Mouse (Mus musculus): Measurements from ENCODE around the gene Mdfic. TPM values are rescaled to one million over a fixed set of nuclear protein-coding genes. Genes with fewer than 3 reads are reported as not detected.
"Not testable (repeated sequence)": the region's sequence is repeated elsewhere in the genome, so short reads cannot be mapped to it uniquely, and the experiment has no call there.

The Mdfic gene
- polyA plus RNA-seq, 1 experiment from 2014 or later = 7.0 TPM

DNA sequence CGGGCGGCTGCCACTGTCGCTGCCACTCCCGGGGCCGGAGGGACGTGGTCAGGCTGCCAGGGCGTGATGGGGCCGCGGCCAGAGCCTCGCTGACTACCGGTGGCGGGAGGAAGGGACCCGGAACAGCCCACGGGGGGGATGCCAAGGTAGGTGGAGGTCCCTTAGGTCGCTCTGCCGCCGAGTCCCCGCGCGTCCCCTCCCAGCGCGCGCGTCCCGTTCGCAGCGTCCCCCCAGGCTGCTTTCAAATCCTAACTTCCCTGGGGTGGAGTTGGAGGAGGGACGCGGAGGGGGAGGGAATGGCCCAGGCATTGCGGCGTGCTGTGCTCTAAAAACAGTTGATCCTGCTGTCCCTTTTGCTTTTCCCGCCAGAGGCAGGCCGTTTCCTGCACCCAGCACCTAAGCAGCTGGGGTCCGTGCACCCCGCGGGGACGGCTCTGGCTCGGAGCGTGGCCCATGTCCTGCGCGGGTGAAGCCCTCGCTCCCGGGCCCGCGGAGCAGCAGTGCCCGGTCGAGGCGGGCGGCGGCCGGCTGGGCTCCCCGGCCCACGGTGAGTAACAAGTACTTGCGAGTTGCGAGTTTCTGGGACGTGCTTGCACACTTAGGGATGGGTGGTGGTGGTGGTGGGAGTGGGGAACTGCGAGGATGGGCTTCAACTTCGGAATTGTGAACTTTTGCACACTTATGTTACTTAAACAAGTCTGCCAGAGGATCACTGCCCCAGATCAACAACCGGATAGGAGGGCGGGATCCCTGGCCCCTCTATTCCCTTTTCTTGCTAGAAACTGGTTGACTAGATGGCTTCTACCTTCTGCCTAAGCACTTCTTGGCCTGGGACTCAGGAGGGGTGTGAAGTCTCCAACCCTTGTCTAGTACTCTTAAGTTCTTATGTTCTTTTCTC lies 606 bp downstream of the Mdfic start:
- Histone ChIP-seq H3K27me3 (ENCODE audit: control insufficient read depth, insufficient read depth, low read length) (no peaks in the 10 kb centered on the region), H3K36me3 (ENCODE audit: control insufficient read depth, insufficient read depth, low read length) (no peaks in the 10 kb centered on the region), H3K9me3 (replicated peaks; ENCODE audit: control insufficient read depth, low read length) (no peaks in the 10 kb centered on the region), H3K9ac (ENCODE audit: low read length) (peak overlapping the region; percentile 95), H3K4me2 (ENCODE audit: low read depth, low read length) (peak overlapping the region; percentile 74), H3K27ac (ENCODE audit: low read length) (peak overlapping the region; percentile 92), H3K4me1 (ENCODE audit: control insufficient read depth, insufficient read depth, low read length) (peaks cover 11% of the 10 kb centered on the region), H3K4me3 (replicated peaks; ENCODE audit: low read length) (peak overlapping the region; percentile 74)
- peak; percentile 72 for ATAC-seq (ENCODE audit: insufficient read depth, low FRiP score)
- under 1% methylated on average over 57 of the region's 60 CpGs for WGBS

DNA sequence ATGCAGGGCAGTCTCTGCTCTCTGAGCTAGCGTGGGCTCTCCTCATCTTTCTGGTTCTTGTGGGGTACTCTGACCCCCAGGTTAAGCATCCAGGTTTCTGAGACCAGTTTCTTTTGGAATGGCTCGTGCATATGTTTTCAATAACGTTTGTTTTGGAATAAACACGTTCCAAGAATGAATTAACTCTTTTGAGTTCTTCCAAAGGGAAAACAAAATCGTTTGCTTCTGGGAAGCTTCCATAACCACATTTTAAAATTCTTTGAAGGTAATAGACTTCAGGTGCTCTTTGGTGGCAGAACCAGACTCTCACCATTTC lies 1.2 kb downstream of the Mdfic start:
- no peak for ATAC-seq (ENCODE audit: insufficient read depth, low FRiP score)
- Histone ChIP-seq H3K36me3 (ENCODE audit: control insufficient read depth, insufficient read depth, low read length) (no peaks in the 10 kb centered on the region), H3K4me3 (replicated peaks; ENCODE audit: low read length) (peak overlapping the region; percentile 74), H3K4me2 (ENCODE audit: low read depth, low read length) (peak overlapping the region; percentile 74), H3K9ac (ENCODE audit: low read length) (peak overlapping the region; percentile 95), H3K9me3 (replicated peaks; ENCODE audit: control insufficient read depth, low read length) (no peaks in the 10 kb centered on the region), H3K4me1 (ENCODE audit: control insufficient read depth, insufficient read depth, low read length) (peaks cover 11% of the 10 kb centered on the region), H3K27ac (ENCODE audit: low read length) (peak overlapping the region; percentile 92), H3K27me3 (ENCODE audit: control insufficient read depth, insufficient read depth, low read length) (no peaks in the 10 kb centered on the region)
- WGBS = 19% methylated on average over 5 of the region's 5 CpGs

DNA sequence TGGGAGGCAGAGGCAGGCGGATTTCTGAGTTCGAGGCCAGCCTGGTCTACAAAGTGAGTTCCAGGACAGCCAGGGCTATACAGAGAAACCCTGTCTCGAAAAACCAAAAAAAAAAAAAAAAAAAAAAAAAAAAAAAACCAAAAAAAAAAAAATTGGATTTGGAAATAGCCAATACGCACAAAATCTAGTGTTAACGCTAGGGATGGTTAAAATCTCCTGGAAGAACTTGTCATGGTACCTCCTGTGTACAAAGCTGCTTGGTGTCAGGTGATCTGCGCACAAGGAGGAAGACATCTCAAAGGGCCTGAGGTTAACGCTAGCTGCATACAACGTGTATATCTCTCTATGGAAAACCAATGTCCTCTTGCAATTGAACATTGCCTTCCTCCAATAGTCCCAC lies 2.2 kb downstream of the Mdfic start:
- H3K9ac ChIP-seq (ENCODE audit: low read length); ATAC-seq (ENCODE audit: insufficient read depth, low FRiP score); H3K27ac ChIP-seq (ENCODE audit: low read length); H3K27me3 ChIP-seq (ENCODE audit: control insufficient read depth, insufficient read depth, low read length); H3K9me3 ChIP-seq (replicated peaks; ENCODE audit: control insufficient read depth, low read length); H3K36me3 ChIP-seq (ENCODE audit: control insufficient read depth, insufficient read depth, low read length): not testable (repeated sequence)
- Histone ChIP-seq H3K4me2 (ENCODE audit: low read depth, low read length) (peak overlapping the region; percentile 74; the same call in 1 of the 2 replicates), H3K4me1 (ENCODE audit: control insufficient read depth, insufficient read depth, low read length) (peaks cover 14% of the 10 kb centered on the region), H3K4me3 (replicated peaks; ENCODE audit: low read length) (peak overlapping the region; percentile 74; the same call in 1 of the 2 replicates)
- 91% methylated on average over 7 of the region's 8 CpGs for WGBS

DNA sequence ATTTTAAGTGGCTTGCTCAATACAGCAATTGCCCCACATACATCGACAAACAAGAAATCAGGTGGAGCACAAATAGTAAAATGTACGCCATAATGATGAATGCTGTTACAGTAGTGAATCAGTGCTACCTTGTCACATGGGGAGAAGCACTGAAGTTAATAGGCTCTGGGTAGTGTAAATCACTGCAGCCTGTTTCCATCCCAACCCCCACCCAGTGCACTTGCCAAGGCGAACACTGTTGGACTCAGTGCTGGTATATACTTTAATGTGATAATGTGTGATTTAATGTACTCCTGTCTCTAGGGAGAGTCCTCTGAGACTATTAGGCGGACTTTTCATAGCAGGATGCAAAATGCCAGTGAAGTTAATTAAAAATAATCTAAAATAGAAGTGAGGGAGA lies 3.8 kb downstream of the Mdfic start:
- no peak overlapping the region for H3K4me3 ChIP-seq (replicated peaks; ENCODE audit: low read length)
- H3K4me2 ChIP-seq (ENCODE audit: low read depth, low read length) = no peak overlapping the region
- WGBS = 66% methylated on average over 4 of the region's 4 CpGs
- H3K4me1 ChIP-seq (ENCODE audit: control insufficient read depth, insufficient read depth, low read length) = peaks cover 18% of the 10 kb centered on the region
- ATAC-seq (ENCODE audit: insufficient read depth, low FRiP score) = no peak
- no peaks in the 10 kb centered on the region for H3K27me3 ChIP-seq (ENCODE audit: control insufficient read depth, insufficient read depth, low read length)
- no peak overlapping the region for H3K9ac ChIP-seq (ENCODE audit: low read length)
- H3K9me3 ChIP-seq (replicated peaks; ENCODE audit: control insufficient read depth, low read length) = no peaks in the 10 kb centered on the region
- H3K27ac ChIP-seq (ENCODE audit: low read length) = no peak overlapping the region
- H3K36me3 ChIP-seq (ENCODE audit: control insufficient read depth, insufficient read depth, low read length) = no peaks in the 10 kb centered on the region

DNA sequence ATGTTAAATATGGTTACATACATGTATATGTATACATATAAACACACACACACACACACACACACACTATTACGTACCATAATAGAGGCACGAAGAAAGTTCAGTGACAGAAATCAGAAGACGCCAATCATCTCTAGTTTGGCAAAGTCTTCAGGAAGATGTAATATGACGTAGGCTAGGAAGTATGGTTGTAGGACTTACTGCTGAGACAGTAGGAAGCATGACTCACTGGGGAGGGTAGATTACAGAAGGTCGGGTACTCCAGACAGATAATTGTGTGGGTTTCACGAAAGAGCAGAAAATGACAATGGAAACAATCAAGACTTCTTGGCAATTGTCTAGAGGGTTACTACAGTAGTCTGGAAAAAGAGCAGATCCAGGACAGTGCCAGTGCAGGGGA lies 6.0 kb downstream of the Mdfic start:
- Histone ChIP-seq H3K4me2 (ENCODE audit: low read depth, low read length) (no peak overlapping the region), H3K27ac (ENCODE audit: low read length) (no peak overlapping the region), H3K27me3 (ENCODE audit: control insufficient read depth, insufficient read depth, low read length) (no peaks in the 10 kb centered on the region), H3K4me1 (ENCODE audit: control insufficient read depth, insufficient read depth, low read length) (peaks cover 23% of the 10 kb centered on the region), H3K36me3 (ENCODE audit: control insufficient read depth, insufficient read depth, low read length) (no peaks in the 10 kb centered on the region), H3K9ac (ENCODE audit: low read length) (no peak overlapping the region), H3K4me3 (replicated peaks; ENCODE audit: low read length) (no peak overlapping the region), H3K9me3 (replicated peaks; ENCODE audit: control insufficient read depth, low read length) (no peaks in the 10 kb centered on the region)
- no peak for ATAC-seq (ENCODE audit: insufficient read depth, low FRiP score)
- 84% methylated on average over 6 of the region's 6 CpGs for WGBS

DNA sequence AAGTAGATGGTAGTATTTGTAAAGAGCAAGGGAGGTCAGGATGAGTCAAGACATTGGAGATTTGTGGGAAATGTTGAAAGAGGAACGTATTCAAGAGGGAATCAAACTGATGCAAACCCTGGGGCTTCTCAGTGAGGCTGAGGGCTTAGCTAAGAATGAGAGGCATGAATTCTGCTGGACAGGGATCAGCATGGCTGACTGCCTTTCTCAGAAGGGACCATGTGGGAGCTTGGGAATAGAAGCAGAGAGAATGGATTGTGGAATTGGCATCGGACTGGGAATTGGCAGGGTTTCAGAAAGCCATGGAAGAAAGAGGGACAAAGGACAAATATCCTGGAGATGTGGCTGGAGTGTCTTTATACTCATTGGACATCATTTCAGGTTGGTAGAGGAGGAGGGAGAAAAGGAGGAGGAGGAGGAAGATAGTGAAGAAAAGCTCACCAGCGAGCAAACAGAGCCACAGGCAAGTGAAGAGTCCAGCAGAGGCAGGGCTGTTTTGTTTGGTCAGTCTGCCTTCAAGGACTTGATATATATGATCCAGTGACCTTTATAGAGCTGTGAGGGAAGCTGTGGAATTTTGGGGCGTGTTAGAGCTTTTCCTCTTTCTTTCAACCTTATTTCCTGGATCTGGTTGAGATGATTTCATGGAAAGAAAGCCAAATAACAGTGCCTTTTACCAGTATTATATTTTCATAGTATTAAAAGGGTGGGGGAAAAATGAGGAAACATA lies 7.4 kb downstream of the Mdfic start:
- no peak overlapping the region for H3K4me3 ChIP-seq (replicated peaks; ENCODE audit: low read length)
- no peak overlapping the region for H3K9ac ChIP-seq (ENCODE audit: low read length)
- H3K4me2 ChIP-seq (ENCODE audit: low read depth, low read length) = no peak overlapping the region
- no peaks in the 10 kb centered on the region for H3K36me3 ChIP-seq (ENCODE audit: control insufficient read depth, insufficient read depth, low read length)
- peak overlapping the region; percentile 11; the same call in 1 of the 2 replicates for H3K27ac ChIP-seq (ENCODE audit: low read length)
- H3K4me1 ChIP-seq (ENCODE audit: control insufficient read depth, insufficient read depth, low read length) = peaks cover 23% of the 10 kb centered on the region
- ATAC-seq (ENCODE audit: insufficient read depth, low FRiP score) = no peak
- H3K27me3 ChIP-seq (ENCODE audit: control insufficient read depth, insufficient read depth, low read length) = no peaks in the 10 kb centered on the region
- H3K9me3 ChIP-seq (replicated peaks; ENCODE audit: control insufficient read depth, low read length) = no peaks in the 10 kb centered on the region
- 39% methylated on average over 4 of the region's 4 CpGs for WGBS

DNA sequence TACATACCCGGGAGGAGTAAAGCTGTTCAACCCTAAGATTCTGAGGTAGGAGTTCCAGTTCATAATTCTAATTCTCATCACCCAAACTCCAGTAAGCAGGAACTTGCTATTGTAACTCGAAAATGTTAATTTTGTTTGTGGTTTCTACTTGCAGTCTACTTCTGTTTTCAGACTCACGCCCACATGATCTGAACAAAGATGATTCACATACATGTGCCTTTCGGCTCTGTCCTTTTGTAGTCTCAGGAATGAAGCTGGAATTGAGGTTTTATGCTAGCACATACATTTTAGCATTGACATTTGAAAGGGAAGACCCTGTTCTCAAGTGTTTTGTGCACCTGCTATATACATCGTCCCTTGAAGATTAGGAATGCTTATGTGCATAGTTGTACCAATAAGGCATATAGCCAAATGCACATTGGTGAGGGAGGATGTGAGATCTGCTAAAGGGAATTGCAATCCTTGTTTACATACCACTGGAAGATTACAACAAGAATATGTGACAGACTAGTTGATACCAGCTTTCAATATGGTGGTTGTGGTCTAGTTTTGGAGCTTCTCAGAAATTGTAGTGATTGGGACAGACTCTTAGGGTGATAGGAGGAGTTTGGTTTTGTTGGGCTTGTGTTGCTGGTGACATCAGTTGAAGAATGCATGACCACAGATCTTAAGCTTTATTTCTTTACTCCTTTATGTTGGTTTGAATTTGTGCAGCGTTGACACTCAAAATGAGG lies 8.6 kb downstream of the Mdfic start:
- no peak overlapping the region for H3K27ac ChIP-seq (ENCODE audit: low read length)
- no peak for ATAC-seq (ENCODE audit: insufficient read depth, low FRiP score)
- 87% methylated on average over 6 of the region's 6 CpGs for WGBS

DNA sequence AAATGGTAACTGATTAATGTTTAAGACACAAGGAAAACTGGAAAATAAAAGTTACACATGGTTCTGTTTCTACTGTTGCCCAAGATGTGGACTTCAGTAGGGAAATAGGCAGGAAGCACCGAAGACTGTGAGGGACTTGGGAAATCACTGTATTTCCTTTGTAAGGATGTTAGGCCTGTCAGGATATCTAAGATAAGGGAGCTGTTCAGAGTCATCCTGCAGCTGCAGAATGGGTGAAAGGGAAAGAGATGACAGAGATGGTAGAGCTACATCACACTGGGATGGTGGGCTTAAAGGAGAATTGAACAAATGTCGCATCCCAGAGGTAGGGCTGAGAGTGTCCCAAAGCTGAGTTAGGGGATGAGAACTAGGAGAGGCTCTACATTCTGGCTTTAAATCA lies 9.8 kb downstream of the Mdfic start:
- Histone ChIP-seq H3K27ac (ENCODE audit: low read length) (no peak overlapping the region), H3K4me3 (replicated peaks; ENCODE audit: low read length) (no peak overlapping the region), H3K9me3 (replicated peaks; ENCODE audit: control insufficient read depth, low read length) (no peaks in the 10 kb centered on the region), H3K9ac (ENCODE audit: low read length) (no peak overlapping the region), H3K4me1 (ENCODE audit: control insufficient read depth, insufficient read depth, low read length) (peaks cover 15% of the 10 kb centered on the region), H3K36me3 (ENCODE audit: control insufficient read depth, insufficient read depth, low read length) (no peaks in the 10 kb centered on the region), H3K27me3 (ENCODE audit: control insufficient read depth, insufficient read depth, low read length) (no peaks in the 10 kb centered on the region), H3K4me2 (ENCODE audit: low read depth, low read length) (no peak overlapping the region)
- 79% methylated on average over 2 of the region's 2 CpGs for WGBS
- ATAC-seq (ENCODE audit: insufficient read depth, low FRiP score) = no peak

More for the DNA sequence above, 8.6 kb downstream of the Mdfic start:
- peaks cover 19% of the 10 kb centered on the region for H3K4me1 ChIP-seq (ENCODE audit: control insufficient read depth, insufficient read depth, low read length)
- H3K4me2 ChIP-seq (ENCODE audit: low read depth, low read length) = no peak overlapping the region
- H3K9me3 ChIP-seq (replicated peaks; ENCODE audit: control insufficient read depth, low read length) = no peaks in the 10 kb centered on the region
- no peaks in the 10 kb centered on the region for H3K36me3 ChIP-seq (ENCODE audit: control insufficient read depth, insufficient read depth, low read length)
- H3K4me3 ChIP-seq (replicated peaks; ENCODE audit: low read length) = no peak overlapping the region
- H3K27me3 ChIP-seq (ENCODE audit: control insufficient read depth, insufficient read depth, low read length) = no peaks in the 10 kb centered on the region
- no peak overlapping the region for H3K9ac ChIP-seq (ENCODE audit: low read length)

DNA sequence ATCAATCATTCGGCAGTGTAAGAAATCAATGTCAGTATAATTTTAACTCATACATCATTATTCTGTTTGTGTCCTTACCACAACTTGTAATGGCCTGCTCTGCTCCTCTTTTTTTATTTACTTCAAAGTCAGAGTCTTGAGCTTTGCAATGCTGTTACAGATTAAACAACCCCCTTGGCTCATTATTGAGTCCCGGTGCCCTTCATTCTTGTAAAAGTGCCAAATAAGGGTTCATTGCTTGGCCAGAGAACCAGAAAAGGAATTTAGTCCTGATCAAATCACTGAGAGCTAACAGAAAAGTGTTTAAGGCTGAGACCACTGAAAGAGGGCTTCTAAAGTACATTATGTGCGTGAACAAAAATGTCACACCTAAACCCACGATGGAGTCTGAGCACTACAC lies 10.2 kb downstream of the Mdfic start:
- Histone ChIP-seq H3K27ac (ENCODE audit: low read length) (no peak overlapping the region), H3K4me3 (replicated peaks; ENCODE audit: low read length) (no peak overlapping the region), H3K27me3 (ENCODE audit: control insufficient read depth, insufficient read depth, low read length) (no peaks in the 10 kb centered on the region), H3K4me2 (ENCODE audit: low read depth, low read length) (no peak overlapping the region), H3K9me3 (replicated peaks; ENCODE audit: control insufficient read depth, low read length) (no peaks in the 10 kb centered on the region), H3K9ac (ENCODE audit: low read length) (no peak overlapping the region), H3K36me3 (ENCODE audit: control insufficient read depth, insufficient read depth, low read length) (no peaks in the 10 kb centered on the region), H3K4me1 (ENCODE audit: control insufficient read depth, insufficient read depth, low read length) (peaks cover 15% of the 10 kb centered on the region)
- WGBS = 60% methylated on average over 4 of the region's 4 CpGs
- ATAC-seq (ENCODE audit: insufficient read depth, low FRiP score) = no peak
